Mouse (Mus musculus) hindbrain, embryonic 11.5 days (tissue): ENCODE results near the gene Pum2. TPM values are rescaled to one million over a fixed set of nuclear protein-coding genes. Genes with fewer than 3 reads are reported as not detected.

Source experiments
- polyA plus RNA-seq: library from polyadenylated mRNA; unstranded; fragments of >200 nt; fragmentation: Nextera tagmentation; extraction: Ambion mirVana; gene quantifications from 2 replicates; pipeline ENCODE4 v1.2.1, GENCODE M21; 2014

Pum2 gene
- polyA plus RNA-seq, 1 experiment from 2014 or later: 68.2 TPM

Other genes with a start within 250 kb of the Pum2 start
- gene Rhob, start 174.1 kb upstream of the Pum2 start, polyA plus RNA-seq: 64.4 and 65.9 TPM in 2 replicates
- gene Slc7a15, start 75.1 kb upstream of the Pum2 start, polyA plus RNA-seq: not detected in 2 replicates
- 49.3 and 62.4 TPM in 2 replicates for gene Sdc1, start 97.2 kb downstream of the Pum2 start, polyA plus RNA-seq
- gene Laptm4a, start 247.5 kb downstream of the Pum2 start, polyA plus RNA-seq: 104 and 164 TPM in 2 replicates